Mouse (Mus musculus): Measurements from ENCODE around the gene Dvl3.
"Not testable (repeated sequence)": the region's sequence is repeated elsewhere in the genome, so short reads cannot be mapped to it uniquely, and the experiment has no call there.

- not testable (repeated sequence) for TF ChIP-seq CTCF (IDR thresholded peaks at IDR 0.05; ENCODE audit: extremely low read depth, insufficient read length, insufficient replicate concordance, low read depth, low read length); POLR2A (IDR thresholded peaks at IDR 0.05; ENCODE audit: low read depth, low read length)
These were observed 28.0 kb upstream of the Dvl3 start for GRCm38 (mm10) chr16:20488751-20489150.

All from small intestine, adult 2 months (tissue).